Mouse (Mus musculus): Measurements from ENCODE around the gene E130116L18Rik.

- TF ChIP-seq GATA1 (IDR thresholded peaks at IDR 0.05; ENCODE audit: borderline replicate concordance, low read length) (no peak), FLI1 (IDR thresholded peaks at IDR 0.05; ENCODE audit: low read length) (no peak)
These were observed 43.7 kb downstream of the E130116L18Rik start for GRCm38 (mm10) chr5:25179284-25179683.

Data from megakaryocyte, embryonic 14.5 days (primary cell).